Mouse (Mus musculus) mesoderm, embryonic 11.5 days (tissue): Measurements from ENCODE around the gene Ap2s1.

ENCODE experiments used
- DNase-seq: peaks from one replicate; pipeline ENCODE4 v3.0.0-alpha.2; 2012; ENCODE audit warnings: low read depth, low spot score

Gene Ap2s1

DNA sequence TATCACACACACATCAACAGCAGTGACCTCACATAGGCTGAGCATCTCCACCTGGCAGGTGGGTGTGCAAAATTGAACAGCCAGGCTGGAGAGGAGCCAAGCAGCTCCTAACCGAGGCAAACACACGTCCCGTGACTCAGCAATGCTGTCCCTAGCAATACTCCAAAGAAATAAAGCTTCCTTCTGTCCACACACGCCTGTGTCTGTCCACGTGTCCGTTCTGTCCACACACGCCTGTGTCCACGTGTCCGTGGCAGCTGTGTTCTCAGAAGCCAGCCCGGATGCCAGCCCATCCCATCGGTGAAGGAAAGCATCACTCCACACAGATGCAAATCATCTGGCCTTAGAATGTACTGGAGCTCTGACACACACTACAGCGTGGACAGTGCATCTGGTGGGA lies 13.8 kb downstream of the Ap2s1 start:
- DNase-seq: no peak

DNA sequence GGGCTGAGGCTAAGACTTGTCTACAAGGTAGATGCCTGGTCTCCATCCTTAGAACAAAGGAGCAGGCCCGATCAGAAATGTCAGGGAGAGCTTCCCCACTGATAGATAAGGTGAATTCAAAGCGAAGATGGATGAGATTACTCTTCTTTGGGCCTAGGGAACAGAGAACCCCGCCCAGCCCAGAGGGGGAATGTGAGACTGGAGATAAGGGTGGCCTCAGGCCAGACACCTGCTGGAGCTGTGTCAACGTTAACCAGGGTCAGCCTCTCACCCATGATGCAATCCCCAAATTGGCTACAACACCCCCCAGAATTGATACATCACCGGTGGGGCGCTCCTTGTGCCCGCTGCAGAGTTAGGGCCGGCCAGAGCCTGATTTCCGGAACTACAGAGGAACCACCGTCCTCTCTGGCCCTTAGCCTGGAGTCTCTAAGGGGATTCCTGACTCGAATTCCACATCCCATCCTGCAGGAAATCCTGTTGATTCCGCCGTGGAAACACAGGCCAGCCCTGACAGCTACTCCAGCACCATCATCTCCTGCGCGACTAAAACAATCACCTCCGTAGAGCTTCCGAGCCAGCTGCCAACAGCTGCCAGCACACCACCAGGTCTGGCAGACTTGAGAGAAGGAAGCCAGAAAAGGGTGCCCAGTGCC lies 17.3 kb downstream of the Ap2s1 start:
- DNase-seq: no peak

DNA sequence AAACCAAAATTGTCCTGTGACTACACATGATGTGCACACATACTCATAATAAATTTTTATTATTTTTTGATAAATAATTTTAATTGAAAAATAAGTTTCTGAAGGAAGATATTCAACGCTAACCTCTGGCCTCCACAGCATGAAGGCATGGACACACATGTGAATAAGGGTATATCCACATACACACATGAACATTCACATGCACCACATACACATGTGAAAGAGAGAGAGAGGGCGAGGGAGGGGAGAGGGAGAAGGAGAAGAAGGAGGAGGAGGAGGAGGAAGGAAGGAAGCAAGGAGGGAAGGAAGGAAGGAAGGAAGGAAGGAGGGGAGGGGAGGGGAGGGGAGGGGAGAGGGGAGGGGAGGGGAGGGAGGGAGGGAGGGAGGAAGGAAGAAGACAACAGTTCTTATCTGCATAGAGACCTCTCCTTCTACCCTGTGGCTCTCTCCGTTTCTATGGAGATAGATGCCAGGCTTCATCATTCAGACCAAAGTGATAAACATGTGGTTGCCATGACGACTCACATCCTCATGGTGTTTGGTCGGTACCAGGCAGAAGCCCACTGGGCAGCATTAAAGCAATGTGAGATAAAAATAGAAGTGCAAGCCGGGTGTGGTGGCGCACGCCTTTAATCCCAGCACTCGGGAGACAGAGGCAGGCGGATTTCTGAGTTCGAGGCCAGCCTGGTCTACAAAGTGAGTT lies 20.8 kb downstream of the Ap2s1 start:
- peak; percentile 69 for DNase-seq

DNA sequence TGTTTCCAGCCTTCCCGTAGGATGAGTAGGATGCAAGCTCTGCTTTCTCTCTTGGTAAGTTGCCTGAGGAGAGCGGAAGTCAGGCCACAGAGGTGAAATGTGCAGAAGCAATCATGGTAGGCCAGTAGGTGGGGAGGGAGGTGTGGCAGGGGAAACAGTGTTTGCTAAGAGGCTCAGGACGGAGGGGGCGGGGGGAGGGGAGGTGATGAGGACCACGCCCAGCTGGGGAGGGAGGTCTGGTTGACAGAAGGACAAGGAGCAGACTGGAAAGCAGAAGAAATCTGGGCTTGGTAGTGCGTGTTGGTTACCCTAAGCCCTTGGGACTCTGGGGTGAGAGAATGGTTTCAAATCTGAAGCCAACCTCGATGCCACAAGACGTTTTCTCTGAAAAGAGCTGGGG lies 22.1 kb downstream of the Ap2s1 start:
- DNase-seq: peak; percentile 52

DNA sequence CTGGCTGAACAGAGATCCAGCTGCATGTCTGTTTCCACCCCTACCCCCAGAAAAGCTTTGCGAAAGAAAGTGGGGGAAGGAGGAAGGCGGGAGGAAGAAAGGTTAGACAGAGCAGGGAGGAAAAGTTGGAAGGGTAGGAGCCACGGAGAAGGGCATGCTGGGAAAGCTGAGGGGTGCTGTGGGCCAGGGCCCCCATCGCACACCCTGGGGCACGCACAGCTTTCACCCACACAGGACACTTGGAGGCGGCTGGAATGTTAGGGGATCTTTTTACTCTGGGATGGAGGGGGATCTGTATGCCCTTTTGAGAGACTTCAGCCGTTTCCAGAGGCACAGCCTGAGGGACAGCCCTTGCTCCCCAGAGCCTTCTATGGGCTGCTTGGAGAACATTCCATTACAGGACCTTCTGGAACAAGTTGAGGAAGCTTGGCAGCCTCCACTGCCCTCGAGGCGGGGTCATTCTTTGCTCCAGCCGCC lies 22.8 kb downstream of the Ap2s1 start:
- DNase-seq: no peak

DNA sequence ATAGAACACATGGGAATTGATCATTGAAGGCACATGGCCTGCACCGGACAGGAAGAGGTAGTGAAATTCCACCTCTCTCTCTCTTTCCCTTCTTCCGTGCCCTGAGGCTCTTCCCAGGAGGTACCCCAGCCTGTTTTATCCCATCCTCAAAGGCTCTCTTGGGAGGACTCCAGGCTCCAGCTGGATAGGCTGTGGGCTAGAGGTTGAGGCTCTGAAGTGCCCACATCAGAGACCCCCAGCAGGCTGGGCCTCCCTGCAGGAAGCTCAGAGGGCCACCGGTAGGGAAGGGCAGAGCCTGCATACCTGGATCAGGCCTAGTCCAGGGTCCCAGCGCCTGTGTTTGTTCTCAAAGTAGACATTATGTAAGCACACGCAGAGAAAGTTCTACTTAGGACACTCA lies 23.4 kb downstream of the Ap2s1 start:
- no peak for DNase-seq

DNA sequence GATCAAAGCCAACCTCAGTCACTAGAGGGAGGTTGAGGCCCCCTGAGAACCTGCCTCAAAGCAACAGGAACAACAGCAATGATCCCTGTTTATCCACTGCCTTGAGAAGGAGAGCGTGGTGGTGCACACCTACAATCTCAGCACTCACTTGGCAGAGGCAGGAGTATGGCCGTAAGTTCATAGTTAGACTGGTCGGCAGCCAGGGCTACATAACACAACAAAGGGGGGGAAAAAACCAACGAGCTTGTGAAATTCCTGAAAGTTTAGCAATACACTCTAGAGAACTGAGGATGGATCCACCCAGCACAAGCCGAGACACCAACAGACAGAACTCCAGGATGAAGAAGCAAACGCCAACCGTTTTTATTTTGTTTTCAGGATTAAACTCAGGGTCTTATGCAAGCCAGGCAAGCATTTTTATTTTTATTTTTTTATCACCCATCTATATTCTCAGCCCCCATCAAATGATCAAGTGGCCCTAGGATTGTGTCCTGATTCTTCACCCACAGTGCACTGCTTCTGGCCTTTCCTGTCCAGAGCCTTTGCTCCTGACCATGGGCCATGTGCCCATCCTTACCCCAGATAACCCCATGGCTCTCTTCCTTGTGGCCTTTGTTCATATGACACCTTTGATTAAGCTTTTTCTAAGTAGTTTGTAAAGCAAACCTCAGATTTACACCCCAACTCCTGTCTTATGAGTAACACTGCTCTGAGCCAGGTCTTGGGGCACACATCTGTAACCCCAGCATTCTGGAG lies 25.4 kb downstream of the Ap2s1 start:
- no peak for DNase-seq

DNA sequence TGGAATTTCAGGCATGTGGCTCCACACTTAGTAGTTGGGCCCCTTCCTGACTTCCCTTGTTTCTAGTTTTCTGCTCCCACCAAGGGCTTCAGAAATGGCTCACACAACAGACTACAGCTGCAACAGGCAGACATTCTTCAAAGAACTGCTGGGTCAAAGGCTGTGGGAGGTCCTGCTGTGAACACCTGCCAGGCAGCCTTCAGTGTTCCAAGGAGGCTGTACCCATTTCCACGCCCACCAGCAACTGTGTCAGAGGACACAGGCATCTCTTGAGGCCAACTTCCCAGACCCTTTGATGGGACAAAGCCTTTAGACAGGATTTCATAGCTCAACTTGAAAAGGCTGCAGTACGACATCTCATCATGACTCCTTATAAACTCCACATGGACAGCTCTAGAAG lies 28.2 kb downstream of the Ap2s1 start:
- peak; percentile 31 for DNase-seq

DNA sequence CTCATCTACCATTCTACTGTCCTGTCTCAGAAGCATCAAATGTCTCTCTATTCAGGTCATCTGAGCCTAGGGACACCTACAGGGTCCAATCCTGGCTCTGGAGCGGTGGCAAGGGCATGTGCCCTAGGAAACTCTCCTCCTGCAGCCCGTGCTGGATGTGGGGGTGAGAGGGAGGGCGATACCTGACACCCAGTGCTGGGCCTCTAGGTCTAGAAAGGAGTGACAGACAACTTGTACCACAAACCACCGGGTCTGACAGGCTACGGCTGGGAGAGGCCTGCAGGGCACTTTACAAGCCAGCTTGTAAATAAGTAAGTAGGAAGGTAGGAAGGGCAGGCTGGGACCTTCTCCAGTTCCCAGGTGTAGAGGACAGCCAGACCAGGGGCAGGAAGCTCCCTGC lies 37.7 kb downstream of the Ap2s1 start:
- no peak for DNase-seq

DNA sequence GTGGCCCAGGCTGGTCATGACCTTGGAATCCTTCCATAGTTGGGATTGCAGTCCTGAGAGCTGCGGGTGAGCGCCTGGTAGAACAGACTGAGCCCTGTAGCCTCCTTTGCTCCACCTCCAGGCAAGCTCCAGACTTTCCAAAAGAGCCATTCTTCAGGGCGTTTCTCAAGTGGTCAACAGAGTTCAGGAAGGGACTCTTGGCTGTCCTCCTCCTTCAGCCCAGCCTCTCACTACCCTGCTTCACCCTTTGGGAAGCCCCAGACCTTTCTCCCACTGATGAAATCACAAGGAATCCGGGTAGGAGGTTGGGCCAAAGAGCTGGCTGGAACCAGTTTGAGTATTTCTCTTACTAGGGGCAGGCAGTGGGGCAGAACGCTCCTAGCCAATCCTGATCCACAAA lies 41.9 kb downstream of the Ap2s1 start:
- no peak for DNase-seq

DNA sequence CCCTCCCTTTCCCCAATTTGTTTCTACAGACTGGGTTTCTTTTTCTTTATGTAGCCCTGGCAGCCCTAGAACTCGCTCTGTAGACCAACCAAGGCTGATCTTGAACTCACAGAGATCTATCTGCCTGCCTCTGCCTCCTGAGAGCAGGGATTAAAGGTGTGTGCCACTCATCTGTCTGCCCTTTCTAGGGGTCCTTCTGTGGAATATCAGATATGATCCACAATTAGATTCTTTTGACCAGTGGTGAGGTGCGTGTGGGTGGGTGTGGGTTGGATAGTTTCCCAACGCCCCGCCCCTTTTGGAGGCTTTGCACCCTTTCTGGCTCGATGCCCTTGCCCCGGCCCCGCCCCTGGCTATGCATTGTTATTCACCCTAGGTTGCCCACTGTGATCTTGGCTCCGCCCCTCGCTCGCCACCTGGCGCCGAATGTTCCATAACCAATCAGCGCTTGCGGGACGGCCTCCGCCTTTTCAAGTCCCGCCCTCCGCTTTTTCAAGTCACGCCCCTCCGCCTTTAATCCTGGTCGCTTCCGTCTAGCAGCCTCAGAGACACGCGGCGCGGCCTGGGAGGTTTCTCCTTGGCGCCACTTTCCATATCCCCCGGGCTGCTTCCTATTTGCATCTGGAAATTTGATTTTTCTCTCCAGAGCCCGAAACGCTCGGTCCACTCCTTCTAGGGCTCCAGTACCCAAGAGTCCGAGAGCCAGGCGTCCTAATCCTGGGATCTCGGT lies 42.8 kb downstream of the Ap2s1 start, which contains the start of gene Slc1a5:
TSS of gene Slc1a5 (plus strand) at position 516 of the 730 bp plus-strand sequence.
- peak; percentile 96 for DNase-seq

DNA sequence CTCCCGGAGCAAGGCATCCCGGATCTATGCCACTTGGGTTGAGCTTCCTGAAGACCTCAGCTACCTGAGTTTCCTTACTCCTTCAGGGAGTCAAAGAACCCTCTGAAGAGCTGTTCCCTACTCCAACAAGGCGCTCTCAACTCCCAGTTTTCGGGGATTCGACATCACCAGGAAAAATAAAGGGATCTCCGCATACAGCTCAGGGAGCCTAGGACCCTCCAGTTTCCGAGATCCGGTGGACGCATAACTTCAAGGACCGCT lies 43.3 kb downstream of the Ap2s1 start:
- no peak for DNase-seq

DNA sequence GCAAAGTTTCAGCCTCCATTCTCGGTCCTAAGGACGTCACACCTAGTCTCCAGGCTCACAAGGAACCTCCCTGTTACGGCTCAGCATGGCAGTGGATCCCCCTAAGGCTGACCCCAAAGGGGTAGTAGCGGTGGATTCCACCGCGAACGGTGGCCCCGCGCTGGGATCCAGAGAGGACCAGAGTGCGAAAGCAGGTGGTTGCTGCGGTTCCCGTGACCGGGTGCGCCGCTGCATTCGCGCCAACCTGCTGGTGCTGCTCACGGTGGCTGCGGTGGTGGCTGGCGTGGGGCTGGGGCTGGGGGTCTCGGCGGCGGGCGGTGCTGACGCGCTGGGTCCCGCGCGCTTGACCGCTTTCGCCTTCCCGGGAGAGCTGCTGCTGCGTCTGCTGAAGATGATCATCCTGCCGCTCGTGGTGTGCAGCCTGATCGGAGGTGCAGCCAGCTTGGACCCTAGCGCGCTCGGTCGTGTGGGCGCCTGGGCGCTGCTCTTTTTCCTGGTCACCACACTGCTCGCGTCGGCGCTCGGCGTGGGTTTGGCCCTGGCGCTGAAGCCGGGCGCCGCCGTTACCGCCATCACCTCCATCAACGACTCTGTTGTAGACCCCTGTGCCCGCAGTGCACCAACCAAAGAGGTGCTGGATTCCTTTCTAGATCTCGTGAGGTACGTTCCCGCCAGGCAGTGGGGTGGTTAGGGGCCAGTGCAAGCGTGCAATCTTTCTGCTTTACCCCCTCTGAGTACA lies 43.8 kb downstream of the Ap2s1 start:
- DNase-seq: peak; percentile 34

DNA sequence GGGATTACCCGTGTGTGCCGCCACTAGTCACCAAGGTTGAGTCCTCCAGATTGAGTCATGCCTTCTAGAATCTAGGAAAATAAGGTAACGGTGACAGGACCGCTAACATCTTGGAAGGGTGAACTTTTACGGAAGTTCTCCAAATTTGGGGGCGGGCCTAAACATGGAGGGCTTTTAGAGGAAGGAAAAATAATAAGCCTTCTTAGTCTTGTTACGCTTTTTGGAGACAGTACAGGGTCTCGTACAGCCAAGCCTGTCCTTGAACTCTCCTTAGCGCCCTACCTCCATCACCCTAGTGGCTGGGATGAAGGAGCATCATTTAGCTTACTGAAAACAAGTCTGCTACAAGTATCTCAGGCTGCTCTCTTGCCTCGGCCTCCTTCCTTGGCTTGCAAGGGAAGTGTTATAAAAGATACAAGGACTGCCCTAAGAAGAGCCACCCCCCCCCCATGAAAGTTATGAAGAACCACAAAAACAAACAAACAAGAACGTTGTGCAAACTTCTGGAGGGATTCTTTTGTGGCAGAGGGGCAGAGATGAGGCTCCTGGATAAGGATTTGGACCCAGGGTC lies 44.4 kb downstream of the Ap2s1 start:
- DNase-seq: no peak

DNA sequence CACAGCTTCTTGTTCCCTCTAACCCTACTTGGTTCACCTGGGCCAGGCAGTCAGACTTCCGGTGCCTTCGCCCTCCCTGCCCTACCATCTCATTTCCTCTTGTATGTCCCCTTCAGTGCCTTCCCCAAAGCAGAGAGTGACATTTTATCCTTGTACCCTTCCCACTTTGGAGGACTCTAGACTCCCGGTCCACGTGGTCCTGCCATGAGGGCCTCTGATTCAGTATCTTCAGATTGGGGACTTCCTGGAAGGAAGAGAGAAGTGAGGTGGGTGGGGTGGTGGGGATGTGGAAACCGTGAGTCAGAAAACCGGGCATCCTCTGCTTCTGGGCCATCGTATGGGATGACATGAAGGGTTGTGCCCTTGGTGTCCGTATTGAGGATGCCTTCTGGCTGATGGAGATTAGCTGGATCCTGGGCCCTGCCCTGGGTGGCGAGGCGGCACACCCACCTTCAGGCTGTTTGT lies 45.0 kb downstream of the Ap2s1 start:
- DNase-seq: no peak

DNA sequence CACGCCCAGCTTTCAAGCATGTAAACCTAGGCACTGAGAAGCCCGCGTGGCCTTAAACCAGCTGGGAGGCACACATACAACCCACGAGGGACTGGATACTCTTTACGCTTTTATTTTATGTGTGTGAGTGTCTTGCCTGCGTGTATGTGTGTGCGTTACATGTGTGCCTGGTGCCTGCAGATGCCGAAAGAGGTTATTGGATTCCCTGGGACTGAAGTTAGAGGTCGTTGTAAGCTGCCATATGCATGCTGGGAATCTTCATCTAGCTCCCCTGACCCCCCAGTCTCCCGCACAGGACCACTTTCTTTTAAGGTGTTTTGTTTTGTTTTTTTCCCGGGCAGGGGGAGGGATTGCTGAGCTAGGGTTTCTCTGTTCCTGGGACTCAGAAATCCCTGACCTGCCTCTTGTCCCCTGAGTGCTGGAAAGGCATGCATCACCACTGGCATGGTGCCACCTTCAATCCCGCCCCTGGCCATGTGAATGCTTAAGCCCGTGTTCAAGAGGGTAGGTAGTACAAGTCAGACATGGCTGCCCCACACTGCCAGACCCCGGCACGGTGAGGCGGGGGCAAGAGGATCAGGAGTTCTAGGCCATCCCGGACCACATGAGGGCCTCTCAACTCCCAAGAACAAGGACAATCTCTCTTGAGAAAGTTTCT lies 45.7 kb downstream of the Ap2s1 start:
- DNase-seq: no peak

DNA sequence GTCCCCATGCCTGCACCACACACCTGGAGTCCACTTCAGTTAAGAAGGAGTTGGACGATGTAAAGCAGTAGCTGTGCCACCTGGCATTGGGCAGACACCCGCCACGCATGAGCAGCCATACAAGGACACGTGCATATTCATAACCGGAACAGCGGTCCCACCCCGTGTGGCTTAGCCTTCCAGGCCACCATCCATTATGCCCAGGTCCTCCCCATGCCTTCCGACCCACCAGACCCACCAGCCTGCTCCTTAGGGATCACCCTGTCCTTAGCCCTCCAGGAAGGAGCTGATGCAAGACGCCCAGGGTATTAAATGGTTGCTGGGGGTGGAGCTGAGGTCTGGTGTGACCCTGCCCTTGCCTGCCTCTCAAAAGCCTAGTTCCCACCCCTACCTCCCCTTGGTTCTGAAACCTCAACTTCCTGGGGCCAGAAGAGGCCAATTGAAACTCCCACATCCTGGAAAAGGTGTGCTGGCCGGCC lies 46.3 kb downstream of the Ap2s1 start:
- no peak for DNase-seq

DNA sequence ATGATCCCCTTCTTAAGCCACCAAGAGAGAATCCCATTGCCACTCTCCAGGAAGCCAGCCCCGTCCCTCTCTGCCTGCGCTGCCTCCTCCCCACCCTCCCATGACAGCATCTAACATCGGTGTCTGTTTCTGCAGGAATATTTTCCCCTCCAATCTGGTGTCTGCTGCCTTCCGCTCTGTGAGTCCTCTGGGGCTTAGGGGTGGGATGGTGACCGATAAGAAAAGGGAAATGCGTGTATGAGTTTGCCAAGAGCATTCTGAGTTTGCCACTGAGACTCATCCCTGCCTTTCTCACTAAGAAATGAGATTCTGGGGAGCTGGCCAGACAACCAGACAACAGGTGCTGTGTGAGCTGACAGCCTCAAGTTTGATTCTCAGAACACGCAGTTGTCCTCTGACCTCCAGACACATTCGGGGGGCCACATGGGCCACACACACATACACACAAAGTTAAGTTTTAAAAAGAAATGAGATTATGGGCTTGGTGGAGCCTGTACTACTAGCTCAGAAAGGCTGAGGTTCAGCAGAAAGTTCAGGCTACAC lies 47.4 kb downstream of the Ap2s1 start:
- no peak for DNase-seq

DNA sequence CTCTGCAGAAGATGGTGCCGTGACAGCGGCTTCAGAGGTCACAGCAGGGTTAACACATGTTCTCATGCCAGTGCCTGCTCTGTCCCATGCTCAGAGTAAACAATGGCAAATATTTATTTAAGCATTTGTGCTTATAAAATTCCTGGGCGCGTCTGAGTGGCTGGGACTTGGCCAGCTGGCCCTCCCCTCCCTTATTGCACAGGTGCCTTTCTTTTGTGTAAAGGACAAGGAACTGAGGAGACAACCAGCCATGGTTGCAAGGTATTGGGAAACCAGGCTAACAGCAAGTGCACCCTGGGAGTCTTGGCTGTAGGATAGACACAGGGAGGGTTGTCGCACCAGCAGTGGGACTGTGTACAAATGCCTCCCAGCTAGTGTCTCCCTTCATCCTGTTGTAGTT lies 54.1 kb downstream of the Ap2s1 start:
- DNase-seq: no peak
